Mouse (Mus musculus): ENCODE results near the gene Nomo1.
A peak's percentile ranks its signal among the peaks of the same experiment; 100 is the strongest.

Gene Nomo1

GRCm38 (mm10) chr7:46104256-46104915 lies 70.9 kb downstream of the Nomo1 start:
- no peak for DNase-seq

- no peak for DNase-seq
Observed at GRCm38 (mm10) chr7:46105484-46105883, 72.0 kb downstream of the Nomo1 start.

- no peak for DNase-seq
Observed at GRCm38 (mm10) chr7:46110079-46110478, 76.6 kb downstream of the Nomo1 start.

- no peak for DNase-seq
Observed at GRCm38 (mm10) chr7:46111212-46111817, 77.8 kb downstream of the Nomo1 start.

- DNase-seq, result no peak
Observed at GRCm38 (mm10) chr7:46111938-46112337, 78.4 kb downstream of the Nomo1 start.

GRCm38 (mm10) chr7:46113435-46113834 lies 79.9 kb downstream of the Nomo1 start:
- DNase-seq, result no peak

- DNase-seq, result peak; percentile 52
Observed at GRCm38 (mm10) chr7:46116118-46116581, 82.7 kb downstream of the Nomo1 start.

GRCm38 (mm10) chr7:46117035-46117434 lies 83.5 kb downstream of the Nomo1 start:
- no peak for DNase-seq

- no peak for DNase-seq
Observed at GRCm38 (mm10) chr7:46122964-46123363, 89.5 kb downstream of the Nomo1 start.

GRCm38 (mm10) chr7:46124460-46124859 lies 91.0 kb downstream of the Nomo1 start:
- no peak for DNase-seq

- no peak for DNase-seq
Observed at GRCm38 (mm10) chr7:46125340-46125739, 91.8 kb downstream of the Nomo1 start.

- no peak for DNase-seq
Observed at GRCm38 (mm10) chr7:46128196-46128595, 94.7 kb downstream of the Nomo1 start.

GRCm38 (mm10) chr7:46129463-46130179 lies 96.1 kb downstream of the Nomo1 start:
- no peak for DNase-seq

- no peak for DNase-seq
Observed at GRCm38 (mm10) chr7:46130723-46131122, 97.2 kb downstream of the Nomo1 start.

GRCm38 (mm10) chr7:46131266-46131665 lies 97.8 kb downstream of the Nomo1 start:
- DNase-seq, result no peak

GRCm38 (mm10) chr7:46131806-46132205 lies 98.3 kb downstream of the Nomo1 start:
- DNase-seq, result no peak

GRCm38 (mm10) chr7:46132229-46132628 lies 98.7 kb downstream of the Nomo1 start:
- DNase-seq, result no peak

All from lung, postnatal 10 days (tissue).